ENCODE assay signal across 9 mouse cellular contexts in the genomic region with DNA sequence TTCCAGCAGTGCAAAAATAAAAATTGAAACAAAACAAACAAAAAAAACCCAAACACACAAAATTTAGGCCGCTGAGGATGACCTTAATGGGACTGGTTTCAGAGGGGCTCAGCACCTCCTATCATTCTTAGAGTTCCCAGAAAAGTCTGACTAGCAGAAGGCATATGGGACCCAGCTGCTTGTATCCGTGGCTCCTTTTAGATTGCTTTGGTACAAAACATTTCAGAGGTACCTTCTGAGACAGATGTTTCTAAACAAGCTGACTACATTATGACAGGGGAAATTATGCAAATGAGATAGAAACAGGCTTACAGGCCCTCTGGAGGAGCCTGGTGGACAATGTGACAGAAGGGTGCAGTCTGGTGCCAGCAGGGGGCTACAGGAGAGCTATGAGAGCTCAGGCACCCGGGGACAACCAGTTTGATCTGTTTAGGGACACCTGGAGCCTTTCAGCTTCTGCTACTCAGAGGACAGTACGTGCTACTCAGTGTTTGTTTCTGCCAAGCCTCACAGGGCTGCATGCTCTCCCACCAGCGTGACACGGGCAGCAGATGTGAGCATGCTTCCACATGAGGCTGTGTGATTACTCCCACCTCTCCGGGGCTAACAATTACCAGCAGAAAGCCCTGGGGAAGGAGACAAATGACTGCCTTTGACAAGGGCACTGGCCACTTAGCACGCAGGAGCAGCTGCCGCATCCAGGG. TPM values are rescaled to one million over a fixed set of nuclear protein-coding genes. Genes with fewer than 3 reads are reported as not detected.
DNase-seq lines count a peak whose midpoint lies in the region; ATAC-seq and TF ChIP-seq lines count a peak whose summit lies in the region.
"Had no signal": no experiment of that assay in that cellular context is flagged by ENCODE, and none has a peak within 500 bp of the region (broad histone marks: within the 10 kb centered on the region; RNA-seq: fewer than 3 reads in every experiment).

No protein-coding gene starts in this region.

- ATAC-seq in erythroid progenitor cell, adult 5-6 weeks (replicated peaks; ENCODE audit: low FRiP score, poor library complexity, severe bottlenecking), result no peak
- ATAC-seq in activated CD4-positive, CD25-positive, alpha-beta regulatory T cell, adult 4 months, result no peak

- peak overlapping the region; percentile 73 for H3K27ac ChIP-seq in gastrocnemius, adult 2 months
- H3K27ac ChIP-seq: lung, embryonic 15.5 days had no signal

- TF ChIP-seq CTCF in gastrocnemius, adult 2 months (IDR thresholded peaks at IDR 0.05), result no peak

- no peak overlapping the region for H3K4me3 ChIP-seq in gastrocnemius, adult 2 months
- H3K4me3 ChIP-seq: lung, embryonic 15.5 days had no signal

- intact Hi-C loops in gastrocnemius, adult 2 months (cut with DNase I), result no loop called here

- no peak for DNase-seq in gastrocnemius, adult 2 months
- DNase-seq in gastrocnemius, postnatal 10 days, result no peak
- peak; percentile 5 for DNase-seq in right cerebral cortex, postnatal 4 days
- DNase-seq in right cerebral cortex, postnatal 36 days (ENCODE audit: low spot score in 2 of 2), result no peak
- peak; percentile 19 to 67 for DNase-seq in lung, postnatal 4 days
- peak; percentile 29 to 49 for DNase-seq in thymus, postnatal 10 days (ENCODE audit: low spot score in 2 of 2)

RNA-seq across cellular contexts. Expression of gene Det1, which starts 20.2 kb away (rescaled TPM):
- 10 to 100 TPM; 17.9 to 22.1 TPM for total RNA-seq in gastrocnemius, adult 2 months (2021)
- 10 to 100 TPM in 1 of 2 experiments, 1 to 10 TPM in 1; 7.3 to 10.3 TPM for total RNA-seq in gastrocnemius, postnatal 10 days (2021)
- total RNA-seq in erythroid progenitor cell, adult 5-6 weeks (2015; ENCODE audit: low replicate concordance), result 8.0 and 8.6 TPM in 2 replicates
- 3.1 and 3.7 TPM in 2 replicates for total RNA-seq in erythroid progenitor cell, adult 5-6 weeks (2017; ENCODE audit: low replicate concordance)
- polyA plus RNA-seq in activated CD4-positive, CD25-positive, alpha-beta regulatory T cell, adult 4 months (2017; shearing (Covaris generic)), result 10 to 100 TPM; 15.7 to 18.8 TPM

RNA-seq across cellular contexts. Expression of gene Mrpl46, which starts 43.5 kb away (rescaled TPM):
- 10 to 100 TPM; 22.3 to 34.2 TPM for total RNA-seq in gastrocnemius, adult 2 months (2021)
- 10 to 100 TPM; 27.1 to 35.4 TPM for total RNA-seq in gastrocnemius, postnatal 10 days (2021)
- total RNA-seq in erythroid progenitor cell, adult 5-6 weeks (2015; ENCODE audit: low replicate concordance), result 19.3 and 27.8 TPM in 2 replicates
- 13.0 and 14.2 TPM in 2 replicates for total RNA-seq in erythroid progenitor cell, adult 5-6 weeks (2017; ENCODE audit: low replicate concordance)
- polyA plus RNA-seq in activated CD4-positive, CD25-positive, alpha-beta regulatory T cell, adult 4 months (2017; shearing (Covaris generic)), result 10 to 100 TPM; 70.4 to 78.9 TPM

RNA-seq across cellular contexts. Expression of gene Mrps11, which starts 43.9 kb away (rescaled TPM):
- 10 to 100 TPM; 27.7 to 37.1 TPM for total RNA-seq in gastrocnemius, adult 2 months (2021)
- 10 to 100 TPM; 24.1 to 24.4 TPM for total RNA-seq in gastrocnemius, postnatal 10 days (2021)
- total RNA-seq in erythroid progenitor cell, adult 5-6 weeks (2015; ENCODE audit: low replicate concordance), result 15.9 and 17.7 TPM in 2 replicates
- total RNA-seq in erythroid progenitor cell, adult 5-6 weeks (2017; ENCODE audit: low replicate concordance), result 13.9 and 29.9 TPM in 2 replicates
- 10 to 100 TPM; 61.1 TPM for polyA plus RNA-seq in activated CD4-positive, CD25-positive, alpha-beta regulatory T cell, adult 4 months (2017; shearing (Covaris generic))

Comparison
In these comparisons a context has a peak if more than half of its experiments do, and no peak if none do; other contexts are left out.
1. DNase-seq: peak in right cerebral cortex, postnatal 4 days (single experiment), lung, postnatal 4 days (2 of 2) and thymus, postnatal 10 days (2 of 2); none in gastrocnemius, adult 2 months (single experiment), gastrocnemius, postnatal 10 days (single experiment) and right cerebral cortex, postnatal 36 days (0 of 2).